Mouse (Mus musculus): ENCODE measurements at regions not wholly inside any gene's neighbourhood (a gene's known extent, or its start where the extent isn't known, plus 50 kb on each side); places are given as distances from the start of the nearest gene placed in this dataset.

GRCm38 (mm10) chr1:143096904-143097303, 543.6 kb upstream of the B3galt2 start:
- no peaks in the 10 kb centered on the region for H3K9me3 ChIP-seq
- 83% methylated on average over 4 of the region's 4 CpGs for WGBS
- no peak for ATAC-seq (replicated peaks)

GRCm38 (mm10) chr1:143098307-143098706, 542.2 kb upstream of the B3galt2 start:
- Histone ChIP-seq H3K36me3 (no peaks in the 10 kb centered on the region), H3K9ac (replicated peaks) (no peak overlapping the region), H3K4me2 (replicated peaks) (no peak overlapping the region), H3K27ac (replicated peaks) (no peak overlapping the region), H3K27me3 (no peaks in the 10 kb centered on the region), H3K4me1 (peaks cover 3% of the 10 kb centered on the region; the same call in 1 of the 2 replicates), H3K9me3 (no peaks in the 10 kb centered on the region), H3K4me3 (no peak overlapping the region)
- ATAC-seq (replicated peaks): peak; percentile 48; the same call in 1 of the 2 replicates

More at GRCm38 (mm10) chr1:143096904-143097303, 543.6 kb upstream of the B3galt2 start:
- Histone ChIP-seq H3K27ac (replicated peaks) (no peak overlapping the region), H3K4me2 (replicated peaks) (no peak overlapping the region), H3K4me3 (no peak overlapping the region), H3K36me3 (no peaks in the 10 kb centered on the region), H3K9ac (replicated peaks) (no peak overlapping the region), H3K27me3 (no peaks in the 10 kb centered on the region), H3K4me1 (peaks cover 3% of the 10 kb centered on the region; the same call in 1 of the 2 replicates)

- no peak for ATAC-seq (replicated peaks)
- no peak overlapping the region for H3K27ac ChIP-seq (replicated peaks)
- H3K36me3 ChIP-seq: no peaks in the 10 kb centered on the region
- H3K27me3 ChIP-seq: no peaks in the 10 kb centered on the region
- no peaks in the 10 kb centered on the region for H3K9me3 ChIP-seq
- H3K9ac ChIP-seq (replicated peaks): no peak overlapping the region
- no peak overlapping the region for H3K4me2 ChIP-seq (replicated peaks)
- no peaks in the 10 kb centered on the region for H3K4me1 ChIP-seq
- no peak overlapping the region for H3K4me3 ChIP-seq
Observed at GRCm38 (mm10) chr1:143122185-143122584, 518.3 kb upstream of the B3galt2 start.

GRCm38 (mm10) chr1:143130257-143130656, 510.2 kb upstream of the B3galt2 start:
- Histone ChIP-seq H3K36me3 (no peaks in the 10 kb centered on the region), H3K4me1 (no peaks in the 10 kb centered on the region), H3K27ac (replicated peaks) (no peak overlapping the region), H3K9ac (replicated peaks) (no peak overlapping the region), H3K9me3 (0 out of 2 replicates have a peak, but pooled peaks cover 5% of the 10 kb centered on the region), H3K4me2 (replicated peaks) (no peak overlapping the region), H3K27me3 (no peaks in the 10 kb centered on the region), H3K4me3 (no peak overlapping the region)
- 88% methylated on average over 1 of the region's 1 CpGs for WGBS
- no peak for ATAC-seq (replicated peaks)

GRCm38 (mm10) chr1:143132806-143133205, 507.7 kb upstream of the B3galt2 start:
- Histone ChIP-seq H3K9me3 (0 out of 2 replicates have a peak, but pooled peaks cover 5% of the 10 kb centered on the region), H3K27ac (replicated peaks) (no peak overlapping the region), H3K27me3 (no peaks in the 10 kb centered on the region), H3K4me3 (no peak overlapping the region), H3K4me1 (no peaks in the 10 kb centered on the region), H3K4me2 (replicated peaks) (no peak overlapping the region), H3K9ac (replicated peaks) (no peak overlapping the region), H3K36me3 (no peaks in the 10 kb centered on the region)
- ATAC-seq (replicated peaks): no peak
- 97% methylated on average over 2 of the region's 2 CpGs for WGBS

- H3K27ac ChIP-seq (replicated peaks): no peak overlapping the region
- H3K4me1 ChIP-seq: no peaks in the 10 kb centered on the region; the same call in 1 of the 2 replicates
- 8% methylated on average over 4 of the region's 4 CpGs for WGBS
- H3K27me3 ChIP-seq: no peaks in the 10 kb centered on the region
- no peaks in the 10 kb centered on the region for H3K9me3 ChIP-seq
- no peak overlapping the region for H3K9ac ChIP-seq (replicated peaks)
- H3K4me3 ChIP-seq: no peak overlapping the region
- H3K36me3 ChIP-seq: no peaks in the 10 kb centered on the region
- peak; percentile 87 for ATAC-seq (replicated peaks)
- no peak overlapping the region for H3K4me2 ChIP-seq (replicated peaks)
Observed at GRCm38 (mm10) chr1:143145111-143145984, 495.1 kb upstream of the B3galt2 start.

- Histone ChIP-seq H3K4me2 (replicated peaks) (no peak overlapping the region), H3K27me3 (no peaks in the 10 kb centered on the region), H3K9me3 (no peaks in the 10 kb centered on the region), H3K4me1 (0 out of 2 replicates have a peak, but pooled peaks cover 4% of the 10 kb centered on the region), H3K4me3 (no peak overlapping the region), H3K36me3 (no peaks in the 10 kb centered on the region), H3K27ac (replicated peaks) (no peak overlapping the region), H3K9ac (replicated peaks) (no peak overlapping the region)
- peak; percentile 68 for ATAC-seq (replicated peaks)
- WGBS: 79% methylated on average over 9 of the region's 9 CpGs
Observed at GRCm38 (mm10) chr1:143171286-143171685, 469.2 kb upstream of the B3galt2 start.

GRCm38 (mm10) chr1:143173836-143174235, 466.6 kb upstream of the B3galt2 start:
- H3K4me1 ChIP-seq: 0 out of 2 replicates have a peak, but pooled peaks cover 4% of the 10 kb centered on the region
- H3K36me3 ChIP-seq: no peaks in the 10 kb centered on the region
- H3K9ac ChIP-seq (replicated peaks): no peak overlapping the region
- H3K4me3 ChIP-seq: no peak overlapping the region
- WGBS: 63% methylated on average over 2 of the region's 2 CpGs
- no peak overlapping the region for H3K4me2 ChIP-seq (replicated peaks)
- no peaks in the 10 kb centered on the region for H3K9me3 ChIP-seq
- H3K27ac ChIP-seq (replicated peaks): no peak overlapping the region
- no peaks in the 10 kb centered on the region for H3K27me3 ChIP-seq
- ATAC-seq (replicated peaks): peak; percentile 76; the same call in 1 of the 2 replicates

- Histone ChIP-seq H3K4me1 (0 out of 2 replicates have a peak, but pooled peaks cover 3% of the 10 kb centered on the region), H3K36me3 (no peaks in the 10 kb centered on the region), H3K27me3 (no peaks in the 10 kb centered on the region), H3K4me3 (no peak overlapping the region), H3K9me3 (no peaks in the 10 kb centered on the region), H3K9ac (replicated peaks) (no peak overlapping the region), H3K27ac (replicated peaks) (no peak overlapping the region), H3K4me2 (replicated peaks) (no peak overlapping the region)
- 87% methylated on average over 3 of the region's 3 CpGs for WGBS
- no peak for ATAC-seq (replicated peaks)
Observed at GRCm38 (mm10) chr1:143192167-143192793, 448.2 kb upstream of the B3galt2 start.

DNA sequence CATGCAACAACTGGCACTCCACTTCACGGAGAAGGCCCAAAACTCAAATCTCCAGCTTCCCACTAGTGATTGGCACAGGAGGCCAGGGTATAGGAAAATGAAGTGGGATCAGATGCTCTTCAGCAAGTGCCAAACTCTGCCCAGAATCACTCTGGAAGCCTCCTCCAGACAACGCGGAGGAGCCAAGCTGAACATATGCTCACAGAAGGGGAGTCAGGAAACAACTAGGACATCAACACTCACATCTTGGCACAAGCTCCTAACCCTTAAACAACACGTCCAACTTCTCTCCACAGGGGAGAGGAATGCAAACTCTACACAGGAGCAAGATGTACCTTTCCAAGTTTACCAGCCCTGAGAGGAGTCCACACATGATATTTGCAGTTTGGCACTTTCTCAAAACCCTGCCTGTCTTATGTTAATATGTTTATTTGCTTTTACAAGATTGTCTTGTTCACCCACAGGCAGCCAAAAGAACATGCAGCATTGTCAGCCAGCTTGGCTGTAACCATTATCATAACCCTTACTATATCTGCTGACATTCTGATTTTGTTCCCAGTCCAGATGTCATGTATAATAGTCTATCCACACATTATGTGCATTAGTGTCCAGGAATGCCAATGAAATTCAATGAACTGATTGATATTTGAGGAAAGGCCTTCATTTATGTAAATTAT, 440.1 kb upstream of the B3galt2 start:
- 58% methylated on average over 4 of the region's 4 CpGs for WGBS
- Histone ChIP-seq H3K27me3 (no peaks in the 10 kb centered on the region), H3K9ac (replicated peaks) (no peak overlapping the region), H3K4me1 (no peaks in the 10 kb centered on the region), H3K4me2 (replicated peaks) (no peak overlapping the region), H3K36me3 (no peaks in the 10 kb centered on the region), H3K27ac (replicated peaks) (no peak overlapping the region), H3K9me3 (no peaks in the 10 kb centered on the region), H3K4me3 (no peak overlapping the region)
- peak; percentile 89 for ATAC-seq (replicated peaks)

- 89% methylated on average over 5 of the region's 5 CpGs for WGBS
- Histone ChIP-seq H3K27me3 (no peaks in the 10 kb centered on the region), H3K9ac (replicated peaks) (no peak overlapping the region), H3K4me2 (replicated peaks) (no peak overlapping the region), H3K9me3 (no peaks in the 10 kb centered on the region), H3K27ac (replicated peaks) (no peak overlapping the region), H3K4me1 (no peaks in the 10 kb centered on the region), H3K36me3 (no peaks in the 10 kb centered on the region), H3K4me3 (no peak overlapping the region)
- no peak for ATAC-seq (replicated peaks)
Observed at GRCm38 (mm10) chr1:143200971-143201370, 439.5 kb upstream of the B3galt2 start.

DNA sequence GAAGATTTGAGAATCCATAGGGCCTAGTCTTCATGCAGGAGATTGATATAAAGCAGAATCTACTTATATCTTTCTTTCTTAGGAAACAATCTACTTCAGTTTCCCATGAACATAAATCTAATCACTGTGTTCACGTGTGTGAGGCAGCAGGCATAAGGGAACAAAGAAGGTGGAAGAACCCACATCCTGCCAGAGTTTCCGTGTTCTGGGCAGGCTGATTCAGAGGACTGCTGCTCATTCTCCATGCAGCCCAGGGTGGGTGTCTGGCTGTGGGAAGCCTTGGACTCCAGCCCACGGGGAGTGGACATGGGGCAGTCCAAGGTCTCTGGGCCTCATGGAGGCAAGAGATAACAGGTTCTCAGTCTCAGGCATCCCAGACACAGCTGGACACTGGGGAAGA, 438.3 kb upstream of the B3galt2 start:
- no peak overlapping the region for H3K4me3 ChIP-seq
- no peaks in the 10 kb centered on the region for H3K4me1 ChIP-seq
- no peak overlapping the region for H3K9ac ChIP-seq (replicated peaks)
- no peak overlapping the region for H3K4me2 ChIP-seq (replicated peaks)
- H3K27me3 ChIP-seq: no peaks in the 10 kb centered on the region
- H3K36me3 ChIP-seq: no peaks in the 10 kb centered on the region
- H3K9me3 ChIP-seq: no peaks in the 10 kb centered on the region
- no peak for ATAC-seq (replicated peaks)
- 87% methylated on average over 3 of the region's 3 CpGs for WGBS
- H3K27ac ChIP-seq (replicated peaks): no peak overlapping the region

Measured in forebrain, embryonic 15.5 days (tissue).